Mouse (Mus musculus) thymus, postnatal 0 days (tissue): ENCODE measurements around the gene Mta2. TPM values are rescaled to one million over a fixed set of nuclear protein-coding genes. Genes with fewer than 3 reads are reported as not detected.
A peak's percentile ranks its signal among the peaks of the same experiment; 100 is the strongest.

ENCODE experiments used
- DNase-seq: peaks from one replicate; pipeline ENCODE4 v3.0.0-alpha.2; 2015; ENCODE audit warnings: low spot score
- polyA plus RNA-seq: library from polyadenylated mRNA; unstranded; fragments of >200 nt; fragmentation: Nextera tagmentation; extraction: Ambion mirVana; gene quantifications from 2 replicates; pipeline ENCODE4 v1.2.1, GENCODE M21; 2015

Gene Mta2
- polyA plus RNA-seq, 1 experiment from 2014 or later = 214 TPM

- no peak for DNase-seq
Observed at GRCm38 (mm10) chr19:8991245-8991870, 49.7 kb downstream of the Mta2 start.

GRCm38 (mm10) chr19:8991871-8992735 lies 50.4 kb downstream of the Mta2 start:
- no peak for DNase-seq

- peak; percentile 87 for DNase-seq
Observed at GRCm38 (mm10) chr19:8992769-8993624, 51.3 kb downstream of the Mta2 start.

- DNase-seq = no peak
Observed at GRCm38 (mm10) chr19:8993625-8993912, 51.9 kb downstream of the Mta2 start.

GRCm38 (mm10) chr19:8994813-8995607 lies 53.3 kb downstream of the Mta2 start:
- DNase-seq = no peak

- DNase-seq = no peak
Observed at GRCm38 (mm10) chr19:8996601-8997000, 54.9 kb downstream of the Mta2 start.

- DNase-seq = peak; percentile 90
Observed at GRCm38 (mm10) chr19:8997546-8997945, 55.9 kb downstream of the Mta2 start.

GRCm38 (mm10) chr19:8998546-8998945 lies 56.9 kb downstream of the Mta2 start:
- DNase-seq = no peak

- DNase-seq = no peak
Observed at GRCm38 (mm10) chr19:8999223-8999622, 57.5 kb downstream of the Mta2 start.

Other genes with a start within 250 kb of the Mta2 start
- gene Slc3a2, start 218.5 kb upstream of the Mta2 start, polyA plus RNA-seq = 122 and 131 TPM in 2 replicates
- 101 and 103 TPM in 2 replicates for gene Wdr74, start 206.0 kb upstream of the Mta2 start, polyA plus RNA-seq
- gene 1700092M07Rik, start 201.2 kb upstream of the Mta2 start, polyA plus RNA-seq = 0.79 and 0.84 TPM in 2 replicates
- 108 and 114 TPM in 2 replicates for gene Stx5a, start 200.5 kb upstream of the Mta2 start, polyA plus RNA-seq
- gene Nxf1, start 184.8 kb upstream of the Mta2 start, polyA plus RNA-seq = 182 and 200 TPM in 2 replicates
- 205 and 223 TPM in 2 replicates for gene Tmem223, start 170.9 kb upstream of the Mta2 start, polyA plus RNA-seq
- gene Tmem179b, start 167.4 kb upstream of the Mta2 start, polyA plus RNA-seq = 154 and 166 TPM in 2 replicates
- gene Taf6l, start 155.5 kb upstream of the Mta2 start, polyA plus RNA-seq = 24.1 and 24.7 TPM in 2 replicates
- 233 and 246 TPM in 2 replicates for gene Polr2g, start 143.3 kb upstream of the Mta2 start, polyA plus RNA-seq
- gene Zbtb3, start 139.3 kb upstream of the Mta2 start, polyA plus RNA-seq = 2.9 and 3.5 TPM in 2 replicates
- gene Ttc9c, start 122.5 kb upstream of the Mta2 start, polyA plus RNA-seq = 44.1 and 49.8 TPM in 2 replicates
- gene Hnrnpul2, start 121.9 kb upstream of the Mta2 start, polyA plus RNA-seq = 4.3 and 5.3 TPM in 2 replicates
- gene AC129217.1, start 112.1 kb upstream of the Mta2 start, polyA plus RNA-seq = not detected in 2 replicates
- gene Bscl2, start 104.4 kb upstream of the Mta2 start, polyA plus RNA-seq = 54.6 and 63.0 TPM in 2 replicates
- gene Gng3, start 102.7 kb upstream of the Mta2 start, polyA plus RNA-seq = 0.36 and 0.66 TPM in 2 replicates
- 0.78 and 1.1 TPM in 2 replicates for gene Lrrn4cl, start 91.1 kb upstream of the Mta2 start, polyA plus RNA-seq
- gene Ubxn1, start 70.4 kb upstream of the Mta2 start, polyA plus RNA-seq = 171 and 178 TPM in 2 replicates
- 106 and 119 TPM in 2 replicates for gene Uqcc3, start 61.0 kb upstream of the Mta2 start, polyA plus RNA-seq
- gene Lbhd1, start 58.1 kb upstream of the Mta2 start, polyA plus RNA-seq = 67.6 and 70.2 TPM in 2 replicates
- gene Gm49403, start 57.9 kb upstream of the Mta2 start, polyA plus RNA-seq = not detected in 2 replicates
- gene 1810009A15Rik, start 53.0 kb upstream of the Mta2 start, polyA plus RNA-seq = 80.7 and 98.0 TPM in 2 replicates
- not detected in 2 replicates for gene Gm49416, start 52.9 kb upstream of the Mta2 start, polyA plus RNA-seq
- gene Ints5, start 48.9 kb upstream of the Mta2 start, polyA plus RNA-seq = 32.4 and 33.6 TPM in 2 replicates
- 51.9 and 55.5 TPM in 2 replicates for gene Ganab, start 43.8 kb upstream of the Mta2 start, polyA plus RNA-seq
- 28.4 and 29.3 TPM in 2 replicates for gene B3gat3, start 21.5 kb upstream of the Mta2 start, polyA plus RNA-seq
- gene Rom1, start 12.5 kb upstream of the Mta2 start, polyA plus RNA-seq = 4.7 TPM in 2 replicates
- 25.2 and 27.1 TPM in 2 replicates for gene Eml3, start 12.3 kb upstream of the Mta2 start, polyA plus RNA-seq
- 31.2 and 32.4 TPM in 2 replicates for gene Tut1, start 12.0 kb downstream of the Mta2 start, polyA plus RNA-seq
- 326 and 340 TPM in 2 replicates for gene Eef1g, start 25.2 kb downstream of the Mta2 start, polyA plus RNA-seq
- gene Ahnak, start 47.4 kb downstream of the Mta2 start, polyA plus RNA-seq = 20.3 and 22.3 TPM in 2 replicates
- 10.7 and 11.0 TPM in 2 replicates for gene Scgb1a1, start 146.1 kb downstream of the Mta2 start, polyA plus RNA-seq
- gene Asrgl1, start 193.8 kb downstream of the Mta2 start, polyA plus RNA-seq = 34.6 and 36.9 TPM in 2 replicates